Mouse (Mus musculus): ENCODE data around the gene Sesn3. TPM values are rescaled to one million over a fixed set of nuclear protein-coding genes. Genes with fewer than 3 reads are reported as not detected.
"Not testable (repeated sequence)": the region's sequence is repeated elsewhere in the genome, so short reads cannot be mapped to it uniquely, and the experiment has no call there.

Sesn3 gene
- 16.2 and 17.7 TPM in 2 replicates for polyA plus RNA-seq (2015; fragmentation: Nextera tagmentation; extraction: Ambion mirVana)

- Histone ChIP-seq H3K27ac (replicated peaks) (peak within 1 kb of the TSS; percentile 95), H3K4me2 (replicated peaks) (peak within 1 kb of the TSS; percentile 55), H3K9me3 (replicated peaks) (no peaks in the 10 kb centered on the region), H3K4me1 (peaks cover 9% of the 10 kb centered on the region), H3K27me3 (no peaks in the 10 kb centered on the region), H3K4me3 (replicated peaks) (peak within 1 kb of the TSS; percentile 81), H3K36me3 (no peaks in the 10 kb centered on the region), H3K9ac (peak within 1 kb of the TSS; percentile 28; the same call in 1 of the 2 replicates)
- WGBS = 7% methylated on average over 25 of the region's 25 CpGs
- peak; percentile 22; the same call in 1 of the 2 replicates for ATAC-seq (ENCODE audit: insufficient number of reproducible peaks, low FRiP score, low TSS enrichment, low read depth)
Observed at GRCm38 (mm10) chr9:14274986-14275720, at the start of gene Sesn3. Sesn3 (plus strand) TSS chr9:14275067.

GRCm38 (mm10) chr9:14227086-14227485, 47.8 kb upstream of the Sesn3 start:
- H3K4me1 ChIP-seq; H3K9me3 ChIP-seq (replicated peaks); H3K4me3 ChIP-seq (replicated peaks); H3K27ac ChIP-seq (replicated peaks); H3K4me2 ChIP-seq (replicated peaks); H3K27me3 ChIP-seq; H3K9ac ChIP-seq; ATAC-seq (ENCODE audit: insufficient number of reproducible peaks, low FRiP score, low TSS enrichment, low read depth); H3K36me3 ChIP-seq: not testable (repeated sequence)
- 87% methylated on average over 2 of the region's 2 CpGs for WGBS

GRCm38 (mm10) chr9:14233702-14234373, 41.0 kb upstream of the Sesn3 start:
- H3K4me1 ChIP-seq = 0 out of 2 replicates have a peak, but pooled peaks cover 6% of the 10 kb centered on the region
- ATAC-seq (ENCODE audit: insufficient number of reproducible peaks, low FRiP score, low TSS enrichment, low read depth) = no peak
- no peak overlapping the region for H3K9ac ChIP-seq
- WGBS = 49% methylated on average over 7 of the region's 7 CpGs
- no peaks in the 10 kb centered on the region for H3K9me3 ChIP-seq (replicated peaks)
- H3K4me3 ChIP-seq (replicated peaks) = no peak overlapping the region
- H3K27ac ChIP-seq (replicated peaks) = no peak overlapping the region
- no peaks in the 10 kb centered on the region for H3K36me3 ChIP-seq
- no peak overlapping the region for H3K4me2 ChIP-seq (replicated peaks)
- H3K27me3 ChIP-seq = no peaks in the 10 kb centered on the region

GRCm38 (mm10) chr9:14235286-14235685, 39.6 kb upstream of the Sesn3 start:
- WGBS = 64% methylated on average over 2 of the region's 2 CpGs
- no peak overlapping the region for H3K4me3 ChIP-seq (replicated peaks)
- no peaks in the 10 kb centered on the region for H3K36me3 ChIP-seq
- H3K4me2 ChIP-seq (replicated peaks) = no peak overlapping the region
- 0 out of 2 replicates have a peak, but pooled peaks cover 6% of the 10 kb centered on the region for H3K4me1 ChIP-seq
- no peak for ATAC-seq (ENCODE audit: insufficient number of reproducible peaks, low FRiP score, low TSS enrichment, low read depth)
- no peaks in the 10 kb centered on the region for H3K9me3 ChIP-seq (replicated peaks)
- no peak overlapping the region for H3K9ac ChIP-seq
- no peak overlapping the region for H3K27ac ChIP-seq (replicated peaks)
- H3K27me3 ChIP-seq = no peaks in the 10 kb centered on the region

- H3K36me3 ChIP-seq; H3K27me3 ChIP-seq; ATAC-seq (ENCODE audit: insufficient number of reproducible peaks, low FRiP score, low TSS enrichment, low read depth); H3K4me2 ChIP-seq (replicated peaks); H3K4me3 ChIP-seq (replicated peaks); H3K9ac ChIP-seq; H3K27ac ChIP-seq (replicated peaks); H3K9me3 ChIP-seq (replicated peaks): not testable (repeated sequence)
- peaks cover 11% of the 10 kb centered on the region; the same call in 1 of the 2 replicates for H3K4me1 ChIP-seq
- WGBS = 54% methylated on average over 1 of the region's 1 CpGs
Observed at GRCm38 (mm10) chr9:14241003-14241402, 33.9 kb upstream of the Sesn3 start.

GRCm38 (mm10) chr9:14242308-14242707, 32.6 kb upstream of the Sesn3 start:
- no peak overlapping the region for H3K4me3 ChIP-seq (replicated peaks)
- no peak for ATAC-seq (ENCODE audit: insufficient number of reproducible peaks, low FRiP score, low TSS enrichment, low read depth)
- 50% methylated on average over 2 of the region's 2 CpGs for WGBS
- no peak overlapping the region for H3K4me2 ChIP-seq (replicated peaks)
- no peaks in the 10 kb centered on the region for H3K36me3 ChIP-seq
- no peaks in the 10 kb centered on the region for H3K27me3 ChIP-seq
- H3K9me3 ChIP-seq (replicated peaks) = no peaks in the 10 kb centered on the region
- H3K27ac ChIP-seq (replicated peaks) = no peak overlapping the region
- no peak overlapping the region for H3K9ac ChIP-seq
- peaks cover 21% of the 10 kb centered on the region for H3K4me1 ChIP-seq

GRCm38 (mm10) chr9:14244528-14244927, 30.3 kb upstream of the Sesn3 start:
- H3K4me1 ChIP-seq = peaks cover 32% of the 10 kb centered on the region
- H3K9me3 ChIP-seq (replicated peaks) = no peaks in the 10 kb centered on the region
- ATAC-seq (ENCODE audit: insufficient number of reproducible peaks, low FRiP score, low TSS enrichment, low read depth) = no peak
- 34% methylated on average over 9 of the region's 9 CpGs for WGBS
- no peaks in the 10 kb centered on the region for H3K27me3 ChIP-seq
- H3K4me2 ChIP-seq (replicated peaks) = no peak overlapping the region
- H3K27ac ChIP-seq (replicated peaks) = no peak overlapping the region
- H3K36me3 ChIP-seq = no peaks in the 10 kb centered on the region
- no peak overlapping the region for H3K9ac ChIP-seq
- no peak overlapping the region for H3K4me3 ChIP-seq (replicated peaks)

GRCm38 (mm10) chr9:14245013-14245586, 29.8 kb upstream of the Sesn3 start:
- Histone ChIP-seq H3K9ac (no peak overlapping the region), H3K4me1 (peaks cover 32% of the 10 kb centered on the region), H3K4me2 (replicated peaks) (no peak overlapping the region), H3K9me3 (replicated peaks) (no peaks in the 10 kb centered on the region), H3K27ac (replicated peaks) (no peak overlapping the region), H3K36me3 (no peaks in the 10 kb centered on the region), H3K27me3 (no peaks in the 10 kb centered on the region), H3K4me3 (replicated peaks) (no peak overlapping the region)
- WGBS = 42% methylated on average over 7 of the region's 7 CpGs
- ATAC-seq (ENCODE audit: insufficient number of reproducible peaks, low FRiP score, low TSS enrichment, low read depth) = no peak

- 19% methylated on average over 11 of the region's 11 CpGs for WGBS
- H3K4me2 ChIP-seq (replicated peaks) = 0 out of 2 replicates have a peak overlapping the region, but pooled peaks have one; percentile 22
- H3K27ac ChIP-seq (replicated peaks) = peak overlapping the region; percentile 74; the same call in 1 of the 2 replicates
Observed at GRCm38 (mm10) chr9:14246016-14246799, 28.7 kb upstream of the Sesn3 start.

GRCm38 (mm10) chr9:14247480-14248208, 27.2 kb upstream of the Sesn3 start:
- peak overlapping the region; percentile 74 for H3K27ac ChIP-seq (replicated peaks)
- H3K4me2 ChIP-seq (replicated peaks) = no peak overlapping the region
- WGBS = 47% methylated on average over 12 of the region's 12 CpGs
- no peaks in the 10 kb centered on the region for H3K9me3 ChIP-seq (replicated peaks)
- no peaks in the 10 kb centered on the region for H3K27me3 ChIP-seq
- H3K4me3 ChIP-seq (replicated peaks) = no peak overlapping the region
- no peak overlapping the region for H3K9ac ChIP-seq
- peaks cover 32% of the 10 kb centered on the region for H3K4me1 ChIP-seq
- no peak; the same call in 1 of the 2 replicates for ATAC-seq (ENCODE audit: insufficient number of reproducible peaks, low FRiP score, low TSS enrichment, low read depth)
- H3K36me3 ChIP-seq = no peaks in the 10 kb centered on the region

More at GRCm38 (mm10) chr9:14246016-14246799, 28.7 kb upstream of the Sesn3 start:
- Histone ChIP-seq H3K9me3 (replicated peaks) (no peaks in the 10 kb centered on the region), H3K9ac (no peak overlapping the region), H3K4me3 (replicated peaks) (no peak overlapping the region), H3K27me3 (no peaks in the 10 kb centered on the region), H3K4me1 (peaks cover 32% of the 10 kb centered on the region), H3K36me3 (no peaks in the 10 kb centered on the region)
- no peak for ATAC-seq (ENCODE audit: insufficient number of reproducible peaks, low FRiP score, low TSS enrichment, low read depth)
